Mouse (Mus musculus): ENCODE results near the gene Mtus2. TPM values are rescaled to one million over a fixed set of nuclear protein-coding genes. Genes with fewer than 3 reads are reported as not detected.

Mtus2 gene
- total and polyA plus RNA-seq, 2 experiments from 2014 or later, result 38.0 to 41.6 TPM

DNA sequence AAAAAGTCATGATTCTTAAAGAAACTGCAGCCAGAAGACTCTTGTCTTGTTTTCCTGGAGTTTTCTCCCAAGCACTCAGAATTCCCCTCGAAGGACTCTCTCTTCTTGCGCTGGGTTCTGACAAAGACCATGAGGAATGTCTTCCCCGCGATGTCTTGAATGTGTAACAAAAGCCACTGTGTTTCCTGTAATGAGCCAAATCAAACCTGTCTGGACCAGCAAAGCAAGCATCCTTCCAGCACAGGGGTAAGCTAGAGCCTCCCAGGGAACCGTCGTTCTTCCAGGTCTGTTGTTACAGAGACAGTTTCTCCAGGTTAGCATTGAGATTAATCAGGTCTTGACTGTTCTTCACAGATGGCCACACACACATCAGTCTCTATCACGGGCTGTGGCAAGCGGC is 321.1 kb downstream of the Mtus2 start:
- Histone ChIP-seq H3K27ac (ENCODE audit: low read depth, low read length) (no peak overlapping the region), H3K4me3 (ENCODE audit: low read depth, low read length) (no peak overlapping the region), H3K9ac (replicated peaks; ENCODE audit: low read length, poor library complexity, severe bottlenecking) (no peak overlapping the region), H3K4me2 (ENCODE audit: low read depth, low read length, poor library complexity, severe bottlenecking) (no peak overlapping the region), H3K9me3 (ENCODE audit: low read length) (no peaks in the 10 kb centered on the region), H3K36me3 (ENCODE audit: insufficient read depth, low read length) (0 out of 2 replicates have a peak, but pooled peaks cover 10% of the 10 kb centered on the region), H3K27me3 (ENCODE audit: insufficient read depth, low read length) (no peaks in the 10 kb centered on the region), H3K4me1 (ENCODE audit: insufficient read depth, low read length) (no peaks in the 10 kb centered on the region)
- ATAC-seq (ENCODE audit: low FRiP score), result no peak
- no peak for DNase-seq (ENCODE audit: low spot score)
- no peak for TF ChIP-seq CTCF (IDR thresholded peaks at IDR 0.05)
- 88% methylated on average over 8 of the region's 8 CpGs for WGBS

DNA sequence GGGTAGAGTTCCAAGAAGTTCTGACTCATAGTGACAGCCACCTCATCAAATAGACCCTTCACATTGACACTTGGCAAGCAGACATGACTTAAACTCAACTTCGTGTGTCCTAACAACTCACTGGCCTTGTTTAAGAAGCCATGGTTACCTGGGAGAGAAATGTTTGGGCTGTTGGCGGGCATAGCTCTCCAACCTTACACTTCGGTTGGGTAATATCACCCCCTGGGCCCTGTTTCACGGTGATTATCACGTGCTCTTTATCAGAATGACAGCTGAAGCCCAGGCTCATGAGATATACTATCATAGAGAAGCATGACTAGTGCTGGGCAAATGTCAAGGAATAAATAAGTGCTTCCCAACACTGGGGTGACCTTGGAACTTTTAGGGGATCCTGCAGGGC is 323.2 kb downstream of the Mtus2 start:
- ATAC-seq (ENCODE audit: low FRiP score), result no peak
- H3K4me2 ChIP-seq (ENCODE audit: low read depth, low read length, poor library complexity, severe bottlenecking), result no peak overlapping the region
- WGBS, result 82% methylated on average over 5 of the region's 5 CpGs
- no peak for TF ChIP-seq CTCF (IDR thresholded peaks at IDR 0.05)
- DNase-seq (ENCODE audit: low spot score), result no peak
- no peak overlapping the region for H3K9ac ChIP-seq (replicated peaks; ENCODE audit: low read length, poor library complexity, severe bottlenecking)
- no peak overlapping the region for H3K27ac ChIP-seq (ENCODE audit: low read depth, low read length)
- H3K4me3 ChIP-seq (ENCODE audit: low read depth, low read length), result no peak overlapping the region
- H3K36me3 ChIP-seq (ENCODE audit: insufficient read depth, low read length), result 0 out of 2 replicates have a peak, but pooled peaks cover 10% of the 10 kb centered on the region
- no peaks in the 10 kb centered on the region for H3K4me1 ChIP-seq (ENCODE audit: insufficient read depth, low read length)
- H3K9me3 ChIP-seq (ENCODE audit: low read length), result no peaks in the 10 kb centered on the region
- no peaks in the 10 kb centered on the region for H3K27me3 ChIP-seq (ENCODE audit: insufficient read depth, low read length)

DNA sequence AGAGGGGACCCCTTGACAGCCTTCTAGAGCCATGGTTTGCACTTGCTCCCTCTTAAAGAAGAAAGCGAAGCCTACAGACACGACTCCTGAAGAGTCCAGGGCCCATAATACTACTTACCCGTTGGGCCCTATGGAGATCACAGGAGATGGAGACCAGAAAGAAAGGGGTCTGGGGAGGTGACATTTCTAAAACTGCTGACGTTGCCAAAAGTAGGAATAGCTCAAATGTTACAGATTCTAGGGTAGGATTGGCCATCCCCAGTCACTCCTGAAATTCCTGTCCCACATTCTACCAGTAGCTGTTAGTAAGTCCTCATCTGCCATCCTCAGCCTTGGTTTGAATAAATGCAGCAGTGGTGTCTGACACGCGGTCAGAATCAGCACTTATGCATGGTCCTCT is 325.0 kb downstream of the Mtus2 start:
- ATAC-seq (ENCODE audit: low FRiP score), result no peak
- no peaks in the 10 kb centered on the region for H3K9me3 ChIP-seq (ENCODE audit: low read length)
- DNase-seq (ENCODE audit: low spot score), result no peak
- no peak overlapping the region for H3K4me2 ChIP-seq (ENCODE audit: low read depth, low read length, poor library complexity, severe bottlenecking)
- no peak overlapping the region for H3K9ac ChIP-seq (replicated peaks; ENCODE audit: low read length, poor library complexity, severe bottlenecking)
- no peak for TF ChIP-seq CTCF (IDR thresholded peaks at IDR 0.05)
- H3K27ac ChIP-seq (ENCODE audit: low read depth, low read length), result no peak overlapping the region
- no peak overlapping the region for H3K4me3 ChIP-seq (ENCODE audit: low read depth, low read length)
- 86% methylated on average over 6 of the region's 6 CpGs for WGBS
- H3K27me3 ChIP-seq (ENCODE audit: insufficient read depth, low read length), result no peaks in the 10 kb centered on the region
- 0 out of 2 replicates have a peak, but pooled peaks cover 10% of the 10 kb centered on the region for H3K36me3 ChIP-seq (ENCODE audit: insufficient read depth, low read length)
- no peaks in the 10 kb centered on the region for H3K4me1 ChIP-seq (ENCODE audit: insufficient read depth, low read length)

- no peak overlapping the region for H3K27ac ChIP-seq (ENCODE audit: low read depth, low read length)
- H3K9ac ChIP-seq (replicated peaks; ENCODE audit: low read length, poor library complexity, severe bottlenecking), result no peak overlapping the region
- no peak overlapping the region for H3K4me2 ChIP-seq (ENCODE audit: low read depth, low read length, poor library complexity, severe bottlenecking)
- ATAC-seq (ENCODE audit: low FRiP score) (no peak), DNase-seq (ENCODE audit: low spot score) (no peak)
- H3K4me1 ChIP-seq (ENCODE audit: insufficient read depth, low read length), result no peaks in the 10 kb centered on the region
- TF ChIP-seq CTCF (IDR thresholded peaks at IDR 0.05), result no peak
- 0 out of 2 replicates have a peak, but pooled peaks cover 10% of the 10 kb centered on the region for H3K36me3 ChIP-seq (ENCODE audit: insufficient read depth, low read length)
- H3K27me3 ChIP-seq (ENCODE audit: insufficient read depth, low read length), result no peaks in the 10 kb centered on the region
- H3K4me3 ChIP-seq (ENCODE audit: low read depth, low read length), result no peak overlapping the region
- H3K9me3 ChIP-seq (ENCODE audit: low read length), result no peaks in the 10 kb centered on the region
- 92% methylated on average over 5 of the region's 5 CpGs for WGBS
Measured at GRCm38 (mm10) chr5:148282631-148283030, 325.5 kb downstream of the Mtus2 start.

DNA sequence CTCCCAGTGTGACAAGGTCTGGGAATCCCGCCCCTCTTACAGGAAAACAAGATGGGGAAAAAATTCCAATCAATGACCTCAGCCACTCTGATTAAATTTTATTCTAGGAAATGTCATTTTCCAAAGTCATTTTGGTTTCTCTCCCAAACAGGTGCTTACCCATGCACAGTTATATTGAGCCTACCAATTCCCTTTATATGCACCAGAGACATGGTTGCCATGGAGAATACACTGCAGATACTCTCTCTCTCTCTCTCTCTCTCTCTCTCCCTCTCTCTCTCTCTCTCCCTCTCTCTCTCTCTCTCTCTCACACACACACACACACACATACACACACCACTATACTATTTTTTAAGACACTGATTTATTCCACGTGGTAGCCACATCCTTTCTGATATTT is 326.1 kb downstream of the Mtus2 start:
- Histone ChIP-seq H3K4me2 (ENCODE audit: low read depth, low read length, poor library complexity, severe bottlenecking) (no peak overlapping the region), H3K4me3 (ENCODE audit: low read depth, low read length) (no peak overlapping the region), H3K27ac (ENCODE audit: low read depth, low read length) (no peak overlapping the region), H3K4me1 (ENCODE audit: insufficient read depth, low read length) (no peaks in the 10 kb centered on the region), H3K9ac (replicated peaks; ENCODE audit: low read length, poor library complexity, severe bottlenecking) (no peak overlapping the region), H3K9me3 (ENCODE audit: low read length) (no peaks in the 10 kb centered on the region), H3K27me3 (ENCODE audit: insufficient read depth, low read length) (no peaks in the 10 kb centered on the region), H3K36me3 (ENCODE audit: insufficient read depth, low read length) (0 out of 2 replicates have a peak, but pooled peaks cover 9% of the 10 kb centered on the region)
- ATAC-seq (ENCODE audit: low FRiP score) (peak; percentile 49; the same call in 1 of the 2 replicates), DNase-seq (ENCODE audit: low spot score) (peak; percentile 14)
- WGBS, result 73% methylated on average over 2 of the region's 2 CpGs
- no peak for TF ChIP-seq CTCF (IDR thresholded peaks at IDR 0.05)

- no peak overlapping the region for H3K4me3 ChIP-seq (ENCODE audit: low read depth, low read length)
- no peak overlapping the region for H3K9ac ChIP-seq (replicated peaks; ENCODE audit: low read length, poor library complexity, severe bottlenecking)
- no peaks in the 10 kb centered on the region for H3K9me3 ChIP-seq (ENCODE audit: low read length)
- H3K36me3 ChIP-seq (ENCODE audit: insufficient read depth, low read length), result 0 out of 2 replicates have a peak, but pooled peaks cover 5% of the 10 kb centered on the region
- no peak for ATAC-seq (ENCODE audit: low FRiP score)
- WGBS, result 75% methylated on average over 3 of the region's 3 CpGs
- no peak for TF ChIP-seq CTCF (IDR thresholded peaks at IDR 0.05)
- no peak for DNase-seq (ENCODE audit: low spot score)
- H3K4me2 ChIP-seq (ENCODE audit: low read depth, low read length, poor library complexity, severe bottlenecking), result no peak overlapping the region
- no peak overlapping the region for H3K27ac ChIP-seq (ENCODE audit: low read depth, low read length)
- H3K27me3 ChIP-seq (ENCODE audit: insufficient read depth, low read length), result no peaks in the 10 kb centered on the region
- no peaks in the 10 kb centered on the region for H3K4me1 ChIP-seq (ENCODE audit: insufficient read depth, low read length)
Measured at GRCm38 (mm10) chr5:148283584-148283983, 326.5 kb downstream of the Mtus2 start.
